Mouse (Mus musculus): ENCODE results near the gene BC048679. TPM values are rescaled to one million over a fixed set of nuclear protein-coding genes. Genes with fewer than 3 reads are reported as not detected.

Gene BC048679
- not detected for polyA plus RNA-seq (2017; shearing (Covaris generic))

GRCm38 (mm10) chr7:81498181-81498580, at the start of gene BC048679:
Gene BC048679 (minus strand): TSS chr7:81498281.

GRCm38 (mm10) chr7:81493331-81494021, 4.6 kb downstream of the BC048679 start, which contains the start of gene Ap3b2:
Gene Ap3b2 (minus strand): TSS chr7:81493925.

GRCm38 (mm10) chr7:81455155-81455651, 42.9 kb downstream of the BC048679 start, which contains the start of gene Cpeb1:
Gene Cpeb1 (minus strand): TSS chr7:81455465.

Other genes starting within 250 kb of the BC048679 start
- gene Rps17, start 153.0 kb downstream of the BC048679 start, polyA plus RNA-seq (2017; shearing (Covaris generic)): 492 TPM
- gene Cpeb1, start 42.8 kb downstream of the BC048679 start, polyA plus RNA-seq (2017; shearing (Covaris generic)): 0.40 TPM
- 0.48 TPM for gene Ap3b2, start 4.4 kb downstream of the BC048679 start, polyA plus RNA-seq (2017; shearing (Covaris generic))
- 0.84 TPM for gene Fsd2, start 68.7 kb upstream of the BC048679 start, polyA plus RNA-seq (2017; shearing (Covaris generic))
- 35.3 TPM for gene Whamm, start 73.0 kb upstream of the BC048679 start, polyA plus RNA-seq (2017; shearing (Covaris generic))
- 1.2 TPM for gene Homer2, start 209.2 kb upstream of the BC048679 start, polyA plus RNA-seq (2017; shearing (Covaris generic))